Mouse (Mus musculus): ENCODE results near the gene Hk3. TPM values are rescaled to one million over a fixed set of nuclear protein-coding genes. Genes with fewer than 3 reads are reported as not detected.

Gene Hk3
- polyA plus RNA-seq, 1 experiment from 2014 or later = 0.80 TPM

GRCm38 (mm10) chr13:55011103-55011502 lies 10.1 kb downstream of the Hk3 start:
- H3K27me3 ChIP-seq (replicated peaks; ENCODE audit: control insufficient read depth, insufficient read depth, low read length) = no peaks in the 10 kb centered on the region
- no peak overlapping the region for H3K4me2 ChIP-seq (ENCODE audit: low read length)
- H3K4me3 ChIP-seq (ENCODE audit: low read depth, low read length) = no peak overlapping the region
- no peaks in the 10 kb centered on the region for H3K9me3 ChIP-seq (replicated peaks; ENCODE audit: control insufficient read depth, low read length)
- H3K36me3 ChIP-seq (ENCODE audit: control insufficient read depth, insufficient read depth, low read length) = no peaks in the 10 kb centered on the region
- ATAC-seq (no peak), DNase-seq (ENCODE audit: low spot score) (no peak)
- no peak overlapping the region for H3K9ac ChIP-seq (ENCODE audit: low read length)
- H3K27ac ChIP-seq (ENCODE audit: low read depth, low read length) = no peak overlapping the region
- 0 out of 2 replicates have a peak, but pooled peaks cover 7% of the 10 kb centered on the region for H3K4me1 ChIP-seq (ENCODE audit: control insufficient read depth, insufficient read depth, low read length)
- WGBS = 92% methylated on average over 15 of the region's 15 CpGs

GRCm38 (mm10) chr13:55008589-55008988 lies 12.6 kb downstream of the Hk3 start:
- H3K4me3 ChIP-seq (ENCODE audit: low read depth, low read length) = no peak overlapping the region
- peaks cover 7% of the 10 kb centered on the region; the same call in 1 of the 2 replicates for H3K4me1 ChIP-seq (ENCODE audit: control insufficient read depth, insufficient read depth, low read length)
- peaks cover 16% of the 10 kb centered on the region; the same call in 1 of the 2 replicates for H3K36me3 ChIP-seq (ENCODE audit: control insufficient read depth, insufficient read depth, low read length)
- H3K27me3 ChIP-seq (replicated peaks; ENCODE audit: control insufficient read depth, insufficient read depth, low read length) = no peaks in the 10 kb centered on the region
- no peaks in the 10 kb centered on the region for H3K9me3 ChIP-seq (replicated peaks; ENCODE audit: control insufficient read depth, low read length)
- H3K9ac ChIP-seq (ENCODE audit: low read length) = no peak overlapping the region
- WGBS = 32% methylated on average over 6 of the region's 6 CpGs
- ATAC-seq (0 out of 2 replicates have a peak, but pooled peaks have one; percentile 23), DNase-seq (ENCODE audit: low spot score) (peak; percentile 77)
- no peak overlapping the region for H3K4me2 ChIP-seq (ENCODE audit: low read length)
- H3K27ac ChIP-seq (ENCODE audit: low read depth, low read length) = peak overlapping the region; percentile 10; the same call in 1 of the 2 replicates

DNA sequence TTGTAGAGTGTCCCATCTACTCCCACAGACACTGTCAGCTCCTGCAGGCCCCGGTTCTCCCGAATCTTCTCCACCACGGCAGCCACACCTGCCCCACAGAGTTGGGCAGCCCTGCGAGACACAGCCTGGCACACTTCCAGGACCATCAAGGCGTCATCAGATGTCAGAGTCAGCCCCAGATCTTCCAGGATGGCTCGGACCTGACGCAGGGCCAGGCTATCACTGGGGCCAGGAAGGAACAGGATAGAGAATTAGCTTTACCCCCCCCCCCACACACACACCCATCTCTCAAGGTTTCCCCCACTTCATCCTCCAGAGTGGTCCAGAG lies 14.8 kb downstream of the Hk3 start:
- Histone ChIP-seq H3K9ac (ENCODE audit: low read length) (no peak overlapping the region), H3K4me2 (ENCODE audit: low read length) (no peak overlapping the region), H3K27me3 (replicated peaks; ENCODE audit: control insufficient read depth, insufficient read depth, low read length) (no peaks in the 10 kb centered on the region), H3K4me1 (ENCODE audit: control insufficient read depth, insufficient read depth, low read length) (peaks cover 7% of the 10 kb centered on the region; the same call in 1 of the 2 replicates), H3K4me3 (ENCODE audit: low read depth, low read length) (no peak overlapping the region), H3K27ac (ENCODE audit: low read depth, low read length) (no peak overlapping the region), H3K36me3 (ENCODE audit: control insufficient read depth, insufficient read depth, low read length) (peaks cover 24% of the 10 kb centered on the region; the same call in 1 of the 2 replicates), H3K9me3 (replicated peaks; ENCODE audit: control insufficient read depth, low read length) (no peaks in the 10 kb centered on the region)
- no peak for ATAC-seq
- WGBS = 81% methylated on average over 7 of the region's 7 CpGs
- DNase-seq (ENCODE audit: low spot score) = no peak

DNA sequence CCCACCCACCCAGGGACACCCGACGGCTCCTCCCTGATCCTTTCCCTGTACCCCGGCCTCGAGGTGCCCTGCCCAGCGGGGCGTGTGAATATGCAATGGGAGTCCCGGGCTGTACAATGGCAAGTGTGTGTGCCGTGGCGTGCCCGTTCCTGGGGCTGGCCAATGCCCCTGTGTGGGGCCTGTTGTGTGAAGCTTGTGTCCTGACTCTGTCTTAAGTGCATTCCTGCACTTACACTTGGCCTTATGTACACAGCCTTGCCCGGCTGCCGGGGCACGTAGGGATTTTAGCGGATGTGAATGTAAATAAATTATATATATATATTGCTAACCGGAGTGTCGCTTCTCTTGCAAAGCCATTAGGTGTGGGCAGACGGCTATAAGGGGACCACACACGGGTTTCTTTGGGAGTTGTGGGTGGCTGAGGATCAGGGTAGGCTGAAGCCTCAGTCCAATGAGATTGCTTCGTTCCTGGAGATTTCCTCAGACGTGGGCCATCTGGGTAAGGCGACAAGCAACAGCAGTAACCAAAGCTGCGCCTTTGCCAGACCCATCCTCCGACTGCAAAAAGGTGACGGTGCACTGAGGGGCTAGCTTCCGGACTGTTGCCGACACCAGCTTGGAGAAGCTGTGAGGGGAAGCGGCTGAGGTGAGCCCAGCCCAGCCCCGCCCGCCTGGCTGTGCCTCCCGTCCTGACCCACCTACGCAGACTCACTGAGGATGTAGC lies 15.3 kb downstream of the Hk3 start:
- no peaks in the 10 kb centered on the region for H3K27me3 ChIP-seq (replicated peaks; ENCODE audit: control insufficient read depth, insufficient read depth, low read length)

DNA sequence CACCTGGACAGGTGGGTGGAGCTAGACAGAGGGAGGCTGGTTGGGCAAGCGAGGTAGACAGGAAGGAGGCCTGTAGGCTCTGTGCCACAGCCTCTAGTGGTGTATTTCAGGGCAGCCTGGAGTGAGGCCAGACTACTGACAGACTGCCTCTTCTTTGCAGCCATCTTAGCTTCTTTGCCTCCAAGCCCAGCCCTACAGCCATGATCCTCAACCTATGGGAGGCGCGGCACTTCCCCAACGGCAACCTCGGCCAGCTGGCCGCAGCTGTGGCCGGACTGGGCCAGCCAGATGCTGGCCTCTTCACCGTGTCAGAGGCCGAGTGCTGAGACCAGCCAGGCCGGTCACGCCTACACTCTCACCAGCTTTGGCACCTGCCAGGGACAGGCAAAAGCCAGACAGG lies 16.5 kb downstream of the Hk3 start:
- 88% methylated on average over 11 of the region's 11 CpGs for WGBS

More for the DNA sequence above, 15.3 kb downstream of the Hk3 start:
- no peak overlapping the region for H3K4me3 ChIP-seq (ENCODE audit: low read depth, low read length)
- no peak overlapping the region for H3K27ac ChIP-seq (ENCODE audit: low read depth, low read length)
- no peak for DNase-seq (ENCODE audit: low spot score)
- H3K36me3 ChIP-seq (ENCODE audit: control insufficient read depth, insufficient read depth, low read length) = peaks cover 24% of the 10 kb centered on the region; the same call in 1 of the 2 replicates
- ATAC-seq = no peak
- no peak overlapping the region for H3K9ac ChIP-seq (ENCODE audit: low read length)
- H3K9me3 ChIP-seq (replicated peaks; ENCODE audit: control insufficient read depth, low read length) = no peaks in the 10 kb centered on the region
- 74% methylated on average over 31 of the region's 31 CpGs for WGBS
- H3K4me1 ChIP-seq (ENCODE audit: control insufficient read depth, insufficient read depth, low read length) = peaks cover 7% of the 10 kb centered on the region; the same call in 1 of the 2 replicates
- no peak overlapping the region for H3K4me2 ChIP-seq (ENCODE audit: low read length)

GRCm38 (mm10) chr13:55002090-55002489 lies 19.1 kb downstream of the Hk3 start:
- Histone ChIP-seq H3K4me1 (ENCODE audit: control insufficient read depth, insufficient read depth, low read length) (no peaks in the 10 kb centered on the region; the same call in 1 of the 2 replicates), H3K36me3 (ENCODE audit: control insufficient read depth, insufficient read depth, low read length) (peaks cover 27% of the 10 kb centered on the region), H3K9me3 (replicated peaks; ENCODE audit: control insufficient read depth, low read length) (no peaks in the 10 kb centered on the region), H3K9ac (ENCODE audit: low read length) (no peak overlapping the region), H3K4me3 (ENCODE audit: low read depth, low read length) (no peak overlapping the region), H3K27me3 (replicated peaks; ENCODE audit: control insufficient read depth, insufficient read depth, low read length) (no peaks in the 10 kb centered on the region), H3K27ac (ENCODE audit: low read depth, low read length) (no peak overlapping the region), H3K4me2 (ENCODE audit: low read length) (no peak overlapping the region)
- 86% methylated on average over 10 of the region's 10 CpGs for WGBS
- DNase-seq (ENCODE audit: low spot score) (no peak), ATAC-seq (no peak)

More for the DNA sequence above, 16.5 kb downstream of the Hk3 start:
- DNase-seq (ENCODE audit: low spot score) (no peak), ATAC-seq (no peak)
- peaks cover 7% of the 10 kb centered on the region; the same call in 1 of the 2 replicates for H3K4me1 ChIP-seq (ENCODE audit: control insufficient read depth, insufficient read depth, low read length)
- no peaks in the 10 kb centered on the region for H3K27me3 ChIP-seq (replicated peaks; ENCODE audit: control insufficient read depth, insufficient read depth, low read length)
- H3K4me2 ChIP-seq (ENCODE audit: low read length) = no peak overlapping the region
- no peak overlapping the region for H3K27ac ChIP-seq (ENCODE audit: low read depth, low read length)
- no peaks in the 10 kb centered on the region for H3K9me3 ChIP-seq (replicated peaks; ENCODE audit: control insufficient read depth, low read length)
- no peak overlapping the region for H3K9ac ChIP-seq (ENCODE audit: low read length)
- H3K4me3 ChIP-seq (ENCODE audit: low read depth, low read length) = no peak overlapping the region
- H3K36me3 ChIP-seq (ENCODE audit: control insufficient read depth, insufficient read depth, low read length) = peaks cover 27% of the 10 kb centered on the region

DNA sequence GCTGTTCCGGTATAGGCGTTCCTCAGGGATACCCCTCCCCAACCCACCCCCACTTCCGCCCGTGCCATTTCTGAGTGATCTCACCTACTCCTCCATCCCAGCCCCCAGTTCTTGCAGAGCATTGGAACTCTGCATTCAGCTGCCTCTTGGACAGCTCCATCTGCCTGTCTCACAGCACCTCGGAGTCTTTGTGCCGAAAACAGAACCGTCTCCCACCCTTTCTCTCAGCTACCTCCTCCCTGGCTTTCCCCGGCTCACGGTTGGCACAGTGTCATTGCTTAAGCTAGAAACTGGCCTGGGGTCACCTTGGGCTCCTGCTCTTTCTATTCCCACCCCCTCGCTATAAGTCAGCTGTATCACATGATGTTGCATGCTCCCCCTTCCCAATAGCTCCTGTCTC lies 20.8 kb downstream of the Hk3 start:
- ATAC-seq (peak; percentile 24; the same call in 1 of the 2 replicates), DNase-seq (ENCODE audit: low spot score) (no peak)
- Histone ChIP-seq H3K27me3 (replicated peaks; ENCODE audit: control insufficient read depth, insufficient read depth, low read length) (no peaks in the 10 kb centered on the region), H3K4me3 (ENCODE audit: low read depth, low read length) (no peak overlapping the region), H3K36me3 (ENCODE audit: control insufficient read depth, insufficient read depth, low read length) (peaks cover 30% of the 10 kb centered on the region), H3K9me3 (replicated peaks; ENCODE audit: control insufficient read depth, low read length) (no peaks in the 10 kb centered on the region), H3K9ac (ENCODE audit: low read length) (no peak overlapping the region), H3K27ac (ENCODE audit: low read depth, low read length) (no peak overlapping the region; the same call in 1 of the 2 replicates), H3K4me1 (ENCODE audit: control insufficient read depth, insufficient read depth, low read length) (no peaks in the 10 kb centered on the region; the same call in 1 of the 2 replicates), H3K4me2 (ENCODE audit: low read length) (no peak overlapping the region)
- WGBS = 80% methylated on average over 10 of the region's 10 CpGs

DNA sequence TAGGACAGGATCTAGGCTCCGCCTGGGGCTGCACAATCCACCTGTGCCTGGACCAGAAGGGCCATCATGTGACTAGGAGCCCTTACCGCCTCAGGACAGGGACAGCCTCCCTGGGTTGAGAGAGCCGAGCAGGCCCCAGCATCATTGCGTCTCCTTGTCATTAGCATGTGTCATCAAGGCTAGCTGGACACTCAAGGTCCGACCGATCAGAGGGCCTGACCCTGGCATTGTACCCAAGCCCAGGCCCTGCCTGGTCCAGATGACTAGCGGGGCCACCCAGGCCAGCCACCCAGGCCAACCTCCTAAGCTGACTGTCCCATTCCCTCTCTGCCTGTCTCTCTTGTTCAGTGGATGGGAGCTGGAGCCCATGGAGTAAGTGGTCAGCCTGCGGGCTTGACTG lies 23.6 kb downstream of the Hk3 start:
- Histone ChIP-seq H3K4me1 (ENCODE audit: control insufficient read depth, insufficient read depth, low read length) (peaks cover 17% of the 10 kb centered on the region), H3K4me3 (ENCODE audit: low read depth, low read length) (no peak overlapping the region), H3K4me2 (ENCODE audit: low read length) (no peak overlapping the region), H3K36me3 (ENCODE audit: control insufficient read depth, insufficient read depth, low read length) (peaks cover 6% of the 10 kb centered on the region; the same call in 1 of the 2 replicates), H3K27me3 (replicated peaks; ENCODE audit: control insufficient read depth, insufficient read depth, low read length) (no peaks in the 10 kb centered on the region), H3K9me3 (replicated peaks; ENCODE audit: control insufficient read depth, low read length) (no peaks in the 10 kb centered on the region), H3K27ac (ENCODE audit: low read depth, low read length) (no peak overlapping the region), H3K9ac (ENCODE audit: low read length) (no peak overlapping the region)
- DNase-seq (ENCODE audit: low spot score) = no peak
- no peak for ATAC-seq
- WGBS = 92% methylated on average over 8 of the region's 8 CpGs

- H3K9me3 ChIP-seq (replicated peaks; ENCODE audit: control insufficient read depth, low read length) = no peaks in the 10 kb centered on the region
- WGBS = 44% methylated on average over 6 of the region's 6 CpGs
- no peak overlapping the region for H3K4me3 ChIP-seq (ENCODE audit: low read depth, low read length)
- H3K27me3 ChIP-seq (replicated peaks; ENCODE audit: control insufficient read depth, insufficient read depth, low read length) = no peaks in the 10 kb centered on the region
- ATAC-seq (peak; percentile 6; the same call in 1 of the 2 replicates), DNase-seq (ENCODE audit: low spot score) (no peak)
- peaks cover 17% of the 10 kb centered on the region for H3K4me1 ChIP-seq (ENCODE audit: control insufficient read depth, insufficient read depth, low read length)
- H3K27ac ChIP-seq (ENCODE audit: low read depth, low read length) = peak overlapping the region; percentile 30; the same call in 1 of the 2 replicates
- no peak overlapping the region for H3K4me2 ChIP-seq (ENCODE audit: low read length)
- peaks cover 4% of the 10 kb centered on the region; the same call in 1 of the 2 replicates for H3K36me3 ChIP-seq (ENCODE audit: control insufficient read depth, insufficient read depth, low read length)
- no peak overlapping the region for H3K9ac ChIP-seq (ENCODE audit: low read length)
Measured at GRCm38 (mm10) chr13:54995161-54995560, 26.0 kb downstream of the Hk3 start.

All from forebrain, embryonic 14.5 days (tissue).